Mouse (Mus musculus) forebrain, embryonic 16.5 days (tissue): Measurements from ENCODE around the gene Stat3. TPM values are rescaled to one million over a fixed set of nuclear protein-coding genes. Genes with fewer than 3 reads are reported as not detected.

Source experiments
- ATAC-seq: fragments of 200-750 bp; cut with Nextera tagmentation; 2 replicates; pipeline ENCODE4 v1.8.0; 2017; ENCODE audit warnings: mild to moderate bottlenecking, moderate library complexity
- H3K27ac ChIP-seq: fragments of 300-500 bp; sonication (generic); 2 replicates; pipeline ENCODE4 v1.5.1; 2014; ENCODE audit warnings: low read length, control low read depth
- H3K27me3 ChIP-seq: fragments of 300-500 bp; sonication (generic); replicated peaks from 2 replicates; pipeline ENCODE4 v1.6.1; 2014; ENCODE audit warnings: low read length; ENCODE audit not compliant: control insufficient read depth, insufficient read depth
- H3K36me3 ChIP-seq: fragments of 300-500 bp; sonication (generic); 2 replicates; pipeline ENCODE4 v1.6.1; 2014; ENCODE audit not compliant: control insufficient read depth, insufficient read depth
- H3K4me1 ChIP-seq: fragments of 300-500 bp; sonication (generic); replicated peaks from 2 replicates; pipeline ENCODE4 v1.6.1; 2014; ENCODE audit warnings: low read length; ENCODE audit not compliant: control insufficient read depth, insufficient read depth
- H3K4me2 ChIP-seq: fragments of 300-500 bp; sonication (generic); 2 replicates; pipeline ENCODE4 v1.6.1; 2014; ENCODE audit warnings: mild to moderate bottlenecking, low read length, control low read depth
- H3K4me3 ChIP-seq: fragments of 300-500 bp; sonication (generic); replicated peaks from 2 replicates; pipeline ENCODE4 v1.5.1; 2014; ENCODE audit warnings: mild to moderate bottlenecking, low read length, control low read depth
- H3K9ac ChIP-seq: fragments of 300-500 bp; sonication (generic); replicated peaks from 2 replicates; pipeline ENCODE4 v1.6.1; 2014; ENCODE audit warnings: low read depth, low read length, control low read depth
- H3K9me3 ChIP-seq: fragments of 300-500 bp; sonication (generic); 2 replicates; pipeline ENCODE4 v1.6.1; 2016; ENCODE audit warnings: low read length; ENCODE audit not compliant: control insufficient read depth
- WGBS: fragments of 180-500 bp; shearing (Covaris S2); extraction: QIAGEN DNeasy Blood & Tissue Kit; methylation state at CpG from one replicate; pipeline ENCODE4 v1.1.7; 2014; 5-methylcytosine and 5-hydroxymethylcytosine counted together
- polyA plus RNA-seq: library from polyadenylated mRNA; unstranded; fragments of >200 nt; fragmentation: Nextera tagmentation; extraction: Ambion mirVana; gene quantifications from 2 replicates; pipeline ENCODE4 v1.2.1, GENCODE M21; 2015

The Stat3 gene
- polyA plus RNA-seq, 1 experiment from 2014 or later: 31.5 TPM

DNA sequence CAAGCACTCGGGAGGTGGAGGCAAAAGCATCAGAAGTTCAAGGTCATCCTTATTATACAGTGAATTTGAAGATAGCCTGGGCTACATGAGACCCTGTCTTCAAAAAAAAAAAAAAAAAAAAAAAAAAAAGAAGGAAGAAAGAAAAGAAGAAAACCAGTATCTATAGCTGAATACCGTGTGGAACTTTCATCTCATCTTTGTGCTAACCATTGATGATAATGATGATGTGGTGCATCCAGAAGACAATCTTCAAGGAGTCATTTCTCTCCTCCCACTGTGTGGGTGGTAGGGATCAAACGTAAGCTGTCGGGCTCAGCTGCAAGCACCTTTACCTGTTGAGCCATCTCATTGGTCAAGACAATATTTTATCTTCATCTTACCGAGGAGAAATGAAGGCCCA, 21.3 kb downstream of the Stat3 start:
- Histone ChIP-seq H3K4me1 (no peaks in the 10 kb centered on the region), H3K27me3 (no peaks in the 10 kb centered on the region), H3K4me3 (no peak overlapping the region), H3K36me3 (no peaks in the 10 kb centered on the region), H3K9me3 (0 out of 2 replicates have a peak, but pooled peaks cover 2% of the 10 kb centered on the region), H3K27ac (no peak overlapping the region), H3K4me2 (no peak overlapping the region), H3K9ac (no peak overlapping the region)
- WGBS: 96% methylated on average over 5 of the region's 5 CpGs
- ATAC-seq: no peak

DNA sequence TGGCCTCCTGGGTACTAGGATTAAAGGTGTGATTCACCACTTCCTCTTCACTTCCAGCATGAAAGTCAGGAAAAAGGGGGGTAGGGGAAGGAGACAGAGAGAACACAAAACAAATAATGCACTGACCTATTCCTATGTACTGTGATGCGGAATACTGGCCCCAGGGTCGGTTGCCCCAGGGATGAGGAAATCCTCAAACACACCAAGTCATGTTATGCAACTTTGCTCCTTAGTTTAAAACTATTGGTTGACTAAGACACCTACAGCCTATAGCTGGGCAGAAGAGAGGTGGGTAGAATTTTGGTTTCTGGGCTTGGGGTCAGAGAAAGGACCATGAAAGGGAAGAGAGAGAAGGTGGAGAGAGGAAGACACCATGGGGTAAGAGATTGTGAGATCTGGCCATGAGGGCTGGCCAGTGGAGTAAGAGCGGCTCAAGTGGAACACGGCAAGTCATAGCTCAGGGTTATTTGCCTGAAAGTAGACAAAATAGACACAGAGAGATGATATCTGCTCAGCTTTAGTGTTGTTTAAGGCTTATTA, 22.8 kb downstream of the Stat3 start:
- H3K27ac ChIP-seq: no peak overlapping the region
- no peak overlapping the region for H3K4me3 ChIP-seq
- 0 out of 2 replicates have a peak, but pooled peaks cover 2% of the 10 kb centered on the region for H3K9me3 ChIP-seq
- H3K9ac ChIP-seq: no peak overlapping the region
- no peaks in the 10 kb centered on the region for H3K27me3 ChIP-seq
- ATAC-seq: no peak
- no peaks in the 10 kb centered on the region for H3K36me3 ChIP-seq
- H3K4me2 ChIP-seq: no peak overlapping the region
- no peaks in the 10 kb centered on the region for H3K4me1 ChIP-seq
- 94% methylated on average over 4 of the region's 4 CpGs for WGBS

GRCm38 (mm10) chr11:100915063-100915462, 24.3 kb downstream of the Stat3 start:
- Histone ChIP-seq H3K27ac (no peak overlapping the region), H3K36me3 (no peaks in the 10 kb centered on the region), H3K9ac (no peak overlapping the region), H3K27me3 (no peaks in the 10 kb centered on the region), H3K4me2 (no peak overlapping the region), H3K4me1 (no peaks in the 10 kb centered on the region), H3K4me3 (no peak overlapping the region), H3K9me3 (0 out of 2 replicates have a peak, but pooled peaks cover 2% of the 10 kb centered on the region)
- ATAC-seq: no peak
- WGBS: 97% methylated on average over 3 of the region's 3 CpGs

- H3K9ac ChIP-seq: no peak overlapping the region
- no peak for ATAC-seq
- no peaks in the 10 kb centered on the region for H3K4me1 ChIP-seq
- H3K4me3 ChIP-seq: no peak overlapping the region
- H3K36me3 ChIP-seq: no peaks in the 10 kb centered on the region
- no peaks in the 10 kb centered on the region for H3K27me3 ChIP-seq
- H3K27ac ChIP-seq: no peak overlapping the region
- 0 out of 2 replicates have a peak, but pooled peaks cover 2% of the 10 kb centered on the region for H3K9me3 ChIP-seq
- WGBS: 75% methylated on average over 5 of the region's 5 CpGs
- H3K4me2 ChIP-seq: no peak overlapping the region
Observed at GRCm38 (mm10) chr11:100914415-100914814, 24.9 kb downstream of the Stat3 start.

- Histone ChIP-seq H3K27ac (no peak overlapping the region), H3K36me3 (no peaks in the 10 kb centered on the region), H3K4me3 (no peak overlapping the region), H3K4me1 (no peaks in the 10 kb centered on the region), H3K27me3 (no peaks in the 10 kb centered on the region), H3K9ac (no peak overlapping the region), H3K9me3 (0 out of 2 replicates have a peak, but pooled peaks cover 2% of the 10 kb centered on the region), H3K4me2 (no peak overlapping the region)
- ATAC-seq: no peak
- WGBS: 92% methylated on average over 17 of the region's 17 CpGs
Observed at GRCm38 (mm10) chr11:100912401-100913155, 26.8 kb downstream of the Stat3 start.

DNA sequence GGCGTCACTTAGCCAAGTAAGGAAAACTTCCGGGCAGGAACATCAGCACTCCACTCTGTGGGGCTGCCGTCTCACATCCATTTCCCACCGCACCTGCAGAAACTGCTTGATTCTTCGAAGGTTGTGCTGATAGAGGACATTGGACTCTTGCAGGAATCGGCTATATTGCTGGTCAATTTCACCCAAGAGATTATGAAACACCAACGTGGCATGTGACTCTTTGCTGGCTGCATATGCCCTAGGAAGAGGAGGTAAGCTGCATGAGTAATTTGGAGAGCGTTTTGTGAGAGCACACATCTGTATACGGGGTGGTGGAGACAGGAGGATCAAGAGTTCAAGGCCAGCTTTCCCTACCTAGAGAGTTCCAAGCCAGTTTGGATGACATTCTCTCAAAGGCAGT, 30.8 kb downstream of the Stat3 start:
- H3K36me3 ChIP-seq: no peaks in the 10 kb centered on the region
- no peaks in the 10 kb centered on the region for H3K4me1 ChIP-seq
- H3K4me2 ChIP-seq: no peak overlapping the region
- no peak overlapping the region for H3K9ac ChIP-seq
- no peak overlapping the region for H3K27ac ChIP-seq
- H3K27me3 ChIP-seq: no peaks in the 10 kb centered on the region
- H3K4me3 ChIP-seq: no peak overlapping the region
- WGBS: 88% methylated on average over 9 of the region's 9 CpGs
- no peak for ATAC-seq
- no peaks in the 10 kb centered on the region for H3K9me3 ChIP-seq

DNA sequence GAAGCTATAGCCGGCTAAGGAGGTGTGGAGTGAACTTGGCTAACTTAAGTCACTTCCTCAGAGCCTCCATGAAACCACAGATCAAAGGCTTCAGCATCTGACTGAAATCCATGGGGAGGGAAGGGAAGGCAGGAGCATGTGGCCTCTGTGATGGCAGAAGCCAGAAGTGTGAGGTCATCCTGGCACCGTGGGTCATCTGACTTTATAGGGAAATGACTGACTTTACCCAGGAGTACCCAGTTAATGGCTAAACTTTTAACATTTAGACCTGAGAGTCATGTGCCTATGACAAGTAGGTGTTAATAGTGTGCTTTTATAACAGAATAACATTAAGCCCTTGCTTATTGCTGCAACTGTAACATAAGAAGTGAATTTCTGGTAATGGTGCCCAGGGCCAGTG, 31.2 kb downstream of the Stat3 start:
- H3K9ac ChIP-seq: no peak overlapping the region
- no peak for ATAC-seq
- H3K4me3 ChIP-seq: no peak overlapping the region
- WGBS: 93% methylated on average over 2 of the region's 2 CpGs
- no peaks in the 10 kb centered on the region for H3K36me3 ChIP-seq
- H3K27ac ChIP-seq: no peak overlapping the region
- no peaks in the 10 kb centered on the region for H3K4me1 ChIP-seq
- H3K4me2 ChIP-seq: no peak overlapping the region
- H3K27me3 ChIP-seq: no peaks in the 10 kb centered on the region
- H3K9me3 ChIP-seq: no peaks in the 10 kb centered on the region

GRCm38 (mm10) chr11:100906885-100907284, 32.5 kb downstream of the Stat3 start:
- H3K4me2 ChIP-seq: no peak overlapping the region
- no peak for ATAC-seq
- no peak overlapping the region for H3K9ac ChIP-seq
- no peaks in the 10 kb centered on the region for H3K27me3 ChIP-seq
- H3K4me1 ChIP-seq: no peaks in the 10 kb centered on the region
- H3K27ac ChIP-seq: no peak overlapping the region
- peaks cover 5% of the 10 kb centered on the region for H3K36me3 ChIP-seq
- no peak overlapping the region for H3K4me3 ChIP-seq
- H3K9me3 ChIP-seq: no peaks in the 10 kb centered on the region
- 86% methylated on average over 4 of the region's 4 CpGs for WGBS

- no peak for ATAC-seq
- no peak overlapping the region for H3K4me3 ChIP-seq
- no peaks in the 10 kb centered on the region for H3K9me3 ChIP-seq
- H3K4me2 ChIP-seq: no peak overlapping the region
- H3K27ac ChIP-seq: no peak overlapping the region
- no peaks in the 10 kb centered on the region for H3K4me1 ChIP-seq
- 85% methylated on average over 1 of the region's 1 CpGs for WGBS
- H3K27me3 ChIP-seq: no peaks in the 10 kb centered on the region
- peaks cover 5% of the 10 kb centered on the region for H3K36me3 ChIP-seq
- H3K9ac ChIP-seq: no peak overlapping the region
Observed at GRCm38 (mm10) chr11:100905929-100906328, 33.4 kb downstream of the Stat3 start.
